Mouse (Mus musculus) intestine, postnatal 0 days (tissue): ENCODE data around the gene Pxn. TPM values are rescaled to one million over a fixed set of nuclear protein-coding genes. Genes with fewer than 3 reads are reported as not detected.
"Not testable (repeated sequence)": the region's sequence is repeated elsewhere in the genome, so short reads cannot be mapped to it uniquely, and the experiment has no call there.

ENCODE experiments used
- ATAC-seq: fragments of 200-750 bp; cut with Nextera tagmentation; 2 replicates; pipeline ENCODE4 v1.8.0; 2017; ENCODE audit warnings: mild to moderate bottlenecking, moderate TSS enrichment, moderate library complexity
- H3K27ac ChIP-seq: fragments of 300-500 bp; sonication (generic); 2 replicates; pipeline ENCODE4 v1.5.1; 2014; ENCODE audit warnings: mild to moderate bottlenecking, low read depth, low read length, moderate library complexity
- H3K27me3 ChIP-seq: fragments of 300-500 bp; sonication (generic); replicated peaks from 2 replicates; pipeline ENCODE4 v1.6.1; 2014; ENCODE audit warnings: low read length, mixed read lengths; ENCODE audit not compliant: control insufficient read depth, insufficient read depth
- H3K36me3 ChIP-seq: fragments of 300-500 bp; sonication (generic); 2 replicates; pipeline ENCODE4 v1.6.1; 2014; ENCODE audit warnings: mild to moderate bottlenecking, moderate library complexity; ENCODE audit not compliant: control insufficient read depth, insufficient read depth
- H3K4me1 ChIP-seq: fragments of 300-500 bp; sonication (generic); replicated peaks from 2 replicates; pipeline ENCODE4 v1.6.1; 2014; ENCODE audit warnings: antibody characterized with exemption, low read length, mixed read lengths; ENCODE audit not compliant: control insufficient read depth, insufficient read depth
- H3K4me2 ChIP-seq: fragments of 300-500 bp; sonication (generic); replicated peaks from 2 replicates; pipeline ENCODE4 v1.6.1; 2014; ENCODE audit warnings: low read depth, mild to moderate bottlenecking, moderate library complexity
- H3K4me3 ChIP-seq: fragments of 300-500 bp; sonication (generic); 2 replicates; pipeline ENCODE4 v1.5.1; 2014; ENCODE audit warnings: low read depth, low read length
- H3K9ac ChIP-seq: fragments of 300-500 bp; sonication (generic); 2 replicates; pipeline ENCODE4 v1.6.1; 2014; ENCODE audit warnings: mild to moderate bottlenecking, low read depth, low read length
- H3K9me3 ChIP-seq: fragments of 300-500 bp; sonication (generic); 2 replicates; pipeline ENCODE4 v1.6.1; 2016; ENCODE audit warnings: mixed run types; ENCODE audit not compliant: control insufficient read depth
- CTCF ChIP-seq: sonication (generic); IDR thresholded peaks from 2 replicates; pipeline ENCODE4 v1.5.1; 2016; ENCODE audit warnings: low read depth, mild to moderate bottlenecking, control low read depth, antibody characterized with exemption, moderate library complexity
- WGBS: fragments of 180-500 bp; shearing (Covaris S2); extraction: QIAGEN DNeasy Blood & Tissue Kit; methylation state at CpG from one replicate; pipeline ENCODE4 v1.1.7; 2014; 5-methylcytosine and 5-hydroxymethylcytosine counted together
- polyA plus RNA-seq: library from polyadenylated mRNA; unstranded; fragments of >200 nt; fragmentation: Nextera tagmentation; extraction: Ambion mirVana; gene quantifications from 2 replicates; pipeline ENCODE4 v1.2.1, GENCODE M21; 2015

The Pxn gene
- polyA plus RNA-seq, 1 experiment from 2014 or later, result 65.1 TPM

- WGBS, result under 1% methylated on average over 50 of the region's 50 CpGs
Observed at GRCm38 (mm10) chr5:115489699-115490637, 16.5 kb upstream of the Pxn start.

GRCm38 (mm10) chr5:115490638-115491000, 15.9 kb upstream of the Pxn start:
- peak overlapping the region; percentile 53 for H3K4me2 ChIP-seq
- 8% methylated on average over 8 of the region's 8 CpGs for WGBS
- no peak overlapping the region for H3K9ac ChIP-seq
- no peaks in the 10 kb centered on the region for H3K9me3 ChIP-seq
- H3K27ac ChIP-seq, result no peak overlapping the region
- H3K36me3 ChIP-seq, result no peaks in the 10 kb centered on the region
- no peak for TF ChIP-seq CTCF
- no peak for ATAC-seq
- H3K27me3 ChIP-seq, result no peaks in the 10 kb centered on the region
- no peak overlapping the region for H3K4me3 ChIP-seq
- H3K4me1 ChIP-seq, result no peaks in the 10 kb centered on the region

More at GRCm38 (mm10) chr5:115489699-115490637, 16.5 kb upstream of the Pxn start:
- no peaks in the 10 kb centered on the region for H3K9me3 ChIP-seq
- no peaks in the 10 kb centered on the region for H3K36me3 ChIP-seq
- no peaks in the 10 kb centered on the region for H3K27me3 ChIP-seq
- peak overlapping the region; percentile 78 for H3K9ac ChIP-seq
- TF ChIP-seq CTCF, result no peak
- ATAC-seq, result peak; percentile 76
- H3K4me1 ChIP-seq, result no peaks in the 10 kb centered on the region
- peak overlapping the region; percentile 30 for H3K4me3 ChIP-seq
- H3K27ac ChIP-seq, result peak overlapping the region; percentile 100
- H3K4me2 ChIP-seq, result peak overlapping the region; percentile 65

- no peak overlapping the region for H3K9ac ChIP-seq
- no peak overlapping the region for H3K4me3 ChIP-seq
- no peaks in the 10 kb centered on the region for H3K36me3 ChIP-seq
- H3K27me3 ChIP-seq, result no peaks in the 10 kb centered on the region
- peak; percentile 25; the same call in 1 of the 2 replicates for TF ChIP-seq CTCF
- WGBS, result 27% methylated on average over 5 of the region's 5 CpGs
- ATAC-seq, result no peak
- H3K4me1 ChIP-seq, result no peaks in the 10 kb centered on the region
- H3K4me2 ChIP-seq, result peak overlapping the region; percentile 53
- no peaks in the 10 kb centered on the region for H3K9me3 ChIP-seq
- no peak overlapping the region for H3K27ac ChIP-seq
Observed at GRCm38 (mm10) chr5:115491076-115491475, 15.4 kb upstream of the Pxn start.

GRCm38 (mm10) chr5:115491771-115492322, 14.6 kb upstream of the Pxn start:
- H3K27me3 ChIP-seq, result no peaks in the 10 kb centered on the region
- H3K9me3 ChIP-seq, result no peaks in the 10 kb centered on the region
- H3K4me2 ChIP-seq, result peak overlapping the region; percentile 53
- H3K27ac ChIP-seq, result peak overlapping the region; percentile 17; the same call in 1 of the 2 replicates
- 1% methylated on average over 28 of the region's 28 CpGs for WGBS
- H3K4me3 ChIP-seq, result no peak overlapping the region
- peak; percentile 34 for ATAC-seq
- 0 out of 2 replicates have a peak overlapping the region, but pooled peaks have one; percentile 45 for H3K9ac ChIP-seq
- no peaks in the 10 kb centered on the region for H3K4me1 ChIP-seq
- no peak for TF ChIP-seq CTCF
- no peaks in the 10 kb centered on the region for H3K36me3 ChIP-seq

GRCm38 (mm10) chr5:115492711-115493335, 13.7 kb upstream of the Pxn start:
- no peaks in the 10 kb centered on the region for H3K4me1 ChIP-seq
- 31% methylated on average over 6 of the region's 6 CpGs for WGBS
- no peaks in the 10 kb centered on the region for H3K36me3 ChIP-seq
- H3K27ac ChIP-seq, result peak overlapping the region; percentile 41; the same call in 1 of the 2 replicates
- no peak overlapping the region for H3K4me2 ChIP-seq
- ATAC-seq, result no peak
- H3K9me3 ChIP-seq, result no peaks in the 10 kb centered on the region
- no peaks in the 10 kb centered on the region for H3K27me3 ChIP-seq
- TF ChIP-seq CTCF, result no peak
- H3K9ac ChIP-seq, result no peak overlapping the region
- no peak overlapping the region for H3K4me3 ChIP-seq

GRCm38 (mm10) chr5:115493441-115493840, 13.0 kb upstream of the Pxn start:
- Histone ChIP-seq H3K4me1 (no peaks in the 10 kb centered on the region), H3K36me3 (no peaks in the 10 kb centered on the region), H3K27me3 (no peaks in the 10 kb centered on the region), H3K9ac (no peak overlapping the region), H3K27ac (peak overlapping the region; percentile 41; the same call in 1 of the 2 replicates), H3K4me3 (no peak overlapping the region), H3K4me2 (no peak overlapping the region), H3K9me3 (no peaks in the 10 kb centered on the region)
- WGBS, result 58% methylated on average over 5 of the region's 5 CpGs
- TF ChIP-seq CTCF, result no peak
- ATAC-seq, result no peak

- ATAC-seq, H3K27ac ChIP-seq, H3K9me3 ChIP-seq, H3K4me2 ChIP-seq, H3K36me3 ChIP-seq, H3K9ac ChIP-seq, H3K27me3 ChIP-seq, H3K4me3 ChIP-seq, H3K4me1 ChIP-seq: not testable (repeated sequence)
- 66% methylated on average over 3 of the region's 3 CpGs for WGBS
Observed at GRCm38 (mm10) chr5:115495618-115496017, 10.9 kb upstream of the Pxn start.
